Mouse (Mus musculus) C2C12 (cell line): ENCODE measurements around the gene Hist1h4h.

Experiments
- CEBPB ChIP-seq: IDR thresholded peaks from one replicate; pipeline ENCODE4 v1.6.1; 2011; ENCODE audit warnings: low read depth, mild to moderate bottlenecking, control low read depth, moderate library complexity
- CTCF ChIP-seq: IDR thresholded peaks from one replicate; pipeline ENCODE4 v1.5.1; 2011; ENCODE audit not compliant: control insufficient read depth, insufficient read depth, insufficient read length
- MAX ChIP-seq: IDR thresholded peaks from one replicate; pipeline ENCODE4 v1.6.1; 2011; ENCODE audit warnings: mild to moderate bottlenecking, control low read depth
- MYOD1 ChIP-seq: IDR thresholded peaks from one replicate; pipeline ENCODE4 v1.6.1; 2011; ENCODE audit warnings: low read depth; ENCODE audit not compliant: control insufficient read depth, insufficient read length
- MYOG ChIP-seq: IDR thresholded peaks from one replicate; pipeline ENCODE4 v1.6.1; 2011; ENCODE audit not compliant: control insufficient read depth, insufficient read length; ENCODE audit errors: extremely low read depth
- USF1 ChIP-seq: IDR thresholded peaks from one replicate; pipeline ENCODE4 v1.6.1; 2011; ENCODE audit warnings: low read depth, mild to moderate bottlenecking, control low read depth, moderate library complexity

DNA sequence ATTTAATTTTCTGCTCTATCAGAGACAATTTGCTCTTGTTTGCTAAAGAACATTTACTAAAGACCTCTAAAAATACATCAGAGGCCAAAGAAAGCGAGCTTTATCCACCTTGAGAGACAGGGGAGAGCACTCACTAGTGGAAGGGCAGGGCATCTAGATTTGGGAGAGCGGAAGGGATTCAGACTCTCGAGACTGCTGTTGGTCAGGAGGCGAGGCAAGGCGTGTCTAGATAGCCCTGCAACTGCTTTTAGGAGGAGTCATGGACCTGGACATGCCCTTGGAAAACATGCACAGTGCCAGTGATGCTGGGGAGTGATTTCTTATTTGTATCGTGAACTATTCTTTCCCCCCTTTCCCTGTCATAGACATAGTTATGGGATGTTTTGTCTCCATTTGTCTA lies 35.3 kb upstream of the Hist1h4h start:
- TF ChIP-seq CTCF (no peak), USF1 (no peak), MAX (no peak), MYOD1 (no peak), CEBPB (no peak), MYOG (no peak)
